Mouse (Mus musculus): ENCODE measurements at regions not wholly inside any gene's neighbourhood (a gene's known extent, or its start where the extent isn't known, plus 50 kb on each side); places are given as distances from the start of the nearest gene placed in this dataset.
A peak's percentile ranks its signal among the peaks of the same experiment; 100 is the strongest.

DNA sequence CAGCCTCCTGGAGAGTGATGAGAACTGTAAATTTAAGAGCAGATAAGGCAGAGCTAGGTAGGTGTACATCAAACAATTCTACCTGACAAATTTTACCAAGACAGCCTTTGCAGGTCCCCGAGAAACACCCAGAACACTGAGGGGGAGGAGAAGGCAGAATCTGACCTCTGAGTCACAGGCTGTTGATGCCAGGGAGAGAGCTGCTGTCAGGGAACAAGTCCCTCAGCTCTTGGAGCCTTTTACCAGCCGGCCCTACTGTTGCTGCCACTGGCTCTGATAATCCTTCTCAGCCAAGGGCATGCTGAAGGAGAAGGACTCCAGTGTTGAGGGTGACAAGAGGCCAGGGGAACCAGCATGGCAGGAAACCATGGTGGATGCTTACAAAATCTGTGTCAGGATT, 271.7 kb upstream of the Ube2e3 start:
- H3K27ac ChIP-seq: no peak overlapping the region
- no peaks in the 10 kb centered on the region for H3K4me1 ChIP-seq (replicated peaks; ENCODE audit: control insufficient read depth in 2 of 2, insufficient read depth in 2 of 2, low read length in 1 of 2)
- no peak for ATAC-seq (ENCODE audit: insufficient read depth)
- WGBS (ENCODE audit: insufficient replicate concordance): 43% methylated on average over 2 of the region's 2 CpGs
- no peak overlapping the region for H3K9ac ChIP-seq (replicated peaks)
- no peak for TF ChIP-seq CTCF (IDR thresholded peaks at IDR 0.05; ENCODE audit: low read depth)
- TF ChIP-seq EP300 (IDR thresholded peaks at IDR 0.05; ENCODE audit: low read depth): no peak
- H3K4me2 ChIP-seq (ENCODE audit: low read depth): no peak overlapping the region
- H3K36me3 ChIP-seq (replicated peaks; ENCODE audit: control insufficient read depth, insufficient read depth, low read depth): no peaks in the 10 kb centered on the region
- H3K9me3 ChIP-seq (ENCODE audit: control insufficient read depth, low read length): no peaks in the 10 kb centered on the region
- H3K27me3 ChIP-seq (ENCODE audit: control insufficient read depth, insufficient read depth, low read length): no peaks in the 10 kb centered on the region
- DNase-seq (ENCODE audit: low read depth in 3 of 3, low spot score in 3 of 3): no peak
- H3K4me3 ChIP-seq (ENCODE audit: insufficient read depth in 1 of 2, low read depth in 2 of 2, low read length in 2 of 2): no peak overlapping the region

GRCm38 (mm10) chr2:78580013-78580412, 287.9 kb upstream of the Ube2e3 start:
- H3K9me3 ChIP-seq (ENCODE audit: control insufficient read depth, low read length): no peaks in the 10 kb centered on the region
- TF ChIP-seq CTCF (IDR thresholded peaks at IDR 0.05; ENCODE audit: low read depth) (no peak), EP300 (IDR thresholded peaks at IDR 0.05; ENCODE audit: low read depth) (no peak)
- 5% methylated on average over 6 of the region's 6 CpGs for WGBS (ENCODE audit: insufficient replicate concordance)
- peaks cover 0 to 3% of the 10 kb centered on the region in 2 experiments; a peak in 1 of 4 replicates for H3K4me1 ChIP-seq (replicated peaks; ENCODE audit: control insufficient read depth in 2 of 2, insufficient read depth in 2 of 2, low read length in 1 of 2)
- H3K4me2 ChIP-seq (ENCODE audit: low read depth): no peak overlapping the region
- no peak overlapping the region for H3K27ac ChIP-seq
- no peak overlapping the region for H3K4me3 ChIP-seq (ENCODE audit: insufficient read depth in 1 of 2, low read depth in 2 of 2, low read length in 2 of 2)
- no peaks in the 10 kb centered on the region for H3K27me3 ChIP-seq (ENCODE audit: control insufficient read depth, insufficient read depth, low read length)
- DNase-seq (ENCODE audit: low read depth in 3 of 3, low spot score in 3 of 3) (peak in 2 of 3 experiments; percentile 4 to 11), ATAC-seq (ENCODE audit: insufficient read depth) (peak; percentile 63)
- H3K36me3 ChIP-seq (replicated peaks; ENCODE audit: control insufficient read depth, insufficient read depth, low read depth): no peaks in the 10 kb centered on the region
- no peak overlapping the region for H3K9ac ChIP-seq (replicated peaks)

GRCm38 (mm10) chr2:78572492-78572891, 295.4 kb upstream of the Ube2e3 start:
- DNase-seq (ENCODE audit: low read depth in 3 of 3, low spot score in 3 of 3) (no peak), ATAC-seq (ENCODE audit: insufficient read depth) (no peak)
- no peak overlapping the region for H3K27ac ChIP-seq
- H3K4me2 ChIP-seq (ENCODE audit: low read depth): no peak overlapping the region
- H3K9me3 ChIP-seq (ENCODE audit: control insufficient read depth, low read length): no peaks in the 10 kb centered on the region
- H3K9ac ChIP-seq (replicated peaks): no peak overlapping the region
- H3K4me1 ChIP-seq (replicated peaks; ENCODE audit: control insufficient read depth in 2 of 2, insufficient read depth in 2 of 2, low read length in 1 of 2): no peaks in the 10 kb centered on the region
- no peak overlapping the region for H3K4me3 ChIP-seq (ENCODE audit: insufficient read depth in 1 of 2, low read depth in 2 of 2, low read length in 2 of 2)
- H3K36me3 ChIP-seq (replicated peaks; ENCODE audit: control insufficient read depth, insufficient read depth, low read depth): no peaks in the 10 kb centered on the region
- no peaks in the 10 kb centered on the region for H3K27me3 ChIP-seq (ENCODE audit: control insufficient read depth, insufficient read depth, low read length)
- no peak for TF ChIP-seq EP300 (IDR thresholded peaks at IDR 0.05; ENCODE audit: low read depth)
- TF ChIP-seq CTCF (IDR thresholded peaks at IDR 0.05; ENCODE audit: low read depth): no peak
- WGBS (ENCODE audit: insufficient replicate concordance): 50% methylated on average over 3 of the region's 3 CpGs

- Histone ChIP-seq H3K27ac (no peak overlapping the region), H3K4me2 (ENCODE audit: low read depth) (no peak overlapping the region), H3K36me3 (replicated peaks; ENCODE audit: control insufficient read depth, insufficient read depth, low read depth) (no peaks in the 10 kb centered on the region), H3K4me3 (ENCODE audit: insufficient read depth in 1 of 2, low read depth in 2 of 2, low read length in 2 of 2) (no peak overlapping the region), H3K27me3 (ENCODE audit: control insufficient read depth, insufficient read depth, low read length) (no peaks in the 10 kb centered on the region), H3K4me1 (replicated peaks; ENCODE audit: control insufficient read depth in 2 of 2, insufficient read depth in 2 of 2, low read length in 1 of 2) (no peaks in the 10 kb centered on the region), H3K9me3 (ENCODE audit: control insufficient read depth, low read length) (no peaks in the 10 kb centered on the region), H3K9ac (replicated peaks) (no peak overlapping the region)
- DNase-seq (ENCODE audit: low read depth in 3 of 3, low spot score in 3 of 3) (no peak), ATAC-seq (ENCODE audit: insufficient read depth) (no peak)
- 44% methylated on average over 1 of the region's 1 CpGs for WGBS (ENCODE audit: insufficient replicate concordance)
- TF ChIP-seq CTCF (IDR thresholded peaks at IDR 0.05; ENCODE audit: low read depth) (no peak), EP300 (IDR thresholded peaks at IDR 0.05; ENCODE audit: low read depth) (no peak)
Measured at GRCm38 (mm10) chr2:78558128-78558527, 309.8 kb upstream of the Ube2e3 start.

DNA sequence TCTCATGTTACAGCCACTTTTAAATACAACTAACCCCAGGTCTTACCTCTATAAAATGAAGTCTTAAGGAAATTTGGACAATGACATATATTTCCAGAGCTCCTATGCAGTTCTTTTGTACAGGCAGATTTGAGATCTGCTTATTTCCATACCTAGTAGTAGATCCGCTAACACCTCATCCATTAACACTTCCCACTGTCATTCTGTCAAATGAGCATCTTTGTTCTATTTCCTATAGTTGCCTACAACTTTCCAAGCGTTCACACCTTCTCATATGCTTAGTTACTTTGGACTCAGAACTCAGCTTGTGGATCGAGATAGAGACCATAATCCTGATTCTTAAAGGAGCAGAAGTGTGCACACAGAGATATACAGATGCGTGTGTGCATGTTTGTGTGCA, 316.8 kb upstream of the Ube2e3 start:
- no peak overlapping the region for H3K27ac ChIP-seq
- no peak overlapping the region for H3K4me2 ChIP-seq (ENCODE audit: low read depth)
- no peaks in the 10 kb centered on the region for H3K36me3 ChIP-seq (replicated peaks; ENCODE audit: control insufficient read depth, insufficient read depth, low read depth)
- no peak overlapping the region for H3K4me3 ChIP-seq (ENCODE audit: insufficient read depth in 1 of 2, low read depth in 2 of 2, low read length in 2 of 2)
- no peak overlapping the region for H3K9ac ChIP-seq (replicated peaks)
- no peaks in the 10 kb centered on the region for H3K27me3 ChIP-seq (ENCODE audit: control insufficient read depth, insufficient read depth, low read length)
- H3K4me1 ChIP-seq (replicated peaks; ENCODE audit: control insufficient read depth in 2 of 2, insufficient read depth in 2 of 2, low read length in 1 of 2): no peaks in the 10 kb centered on the region
- no peaks in the 10 kb centered on the region for H3K9me3 ChIP-seq (ENCODE audit: control insufficient read depth, low read length)
- no peak for DNase-seq (ENCODE audit: low read depth in 3 of 3, low spot score in 3 of 3)
- TF ChIP-seq EP300 (IDR thresholded peaks at IDR 0.05; ENCODE audit: low read depth): no peak
- TF ChIP-seq CTCF (IDR thresholded peaks at IDR 0.05; ENCODE audit: low read depth): no peak
- 55% methylated on average over 4 of the region's 4 CpGs for WGBS (ENCODE audit: insufficient replicate concordance)
- ATAC-seq (ENCODE audit: insufficient read depth): no peak
